Mouse (Mus musculus) retina, adult 2 months (tissue): ENCODE measurements around the gene Nid2.

Experiments
- DNase-seq: peaks from one replicate; pipeline ENCODE4 v3.0.0-alpha.2; 2012; ENCODE audit warnings: low read depth, low spot score

Nid2 gene

DNA sequence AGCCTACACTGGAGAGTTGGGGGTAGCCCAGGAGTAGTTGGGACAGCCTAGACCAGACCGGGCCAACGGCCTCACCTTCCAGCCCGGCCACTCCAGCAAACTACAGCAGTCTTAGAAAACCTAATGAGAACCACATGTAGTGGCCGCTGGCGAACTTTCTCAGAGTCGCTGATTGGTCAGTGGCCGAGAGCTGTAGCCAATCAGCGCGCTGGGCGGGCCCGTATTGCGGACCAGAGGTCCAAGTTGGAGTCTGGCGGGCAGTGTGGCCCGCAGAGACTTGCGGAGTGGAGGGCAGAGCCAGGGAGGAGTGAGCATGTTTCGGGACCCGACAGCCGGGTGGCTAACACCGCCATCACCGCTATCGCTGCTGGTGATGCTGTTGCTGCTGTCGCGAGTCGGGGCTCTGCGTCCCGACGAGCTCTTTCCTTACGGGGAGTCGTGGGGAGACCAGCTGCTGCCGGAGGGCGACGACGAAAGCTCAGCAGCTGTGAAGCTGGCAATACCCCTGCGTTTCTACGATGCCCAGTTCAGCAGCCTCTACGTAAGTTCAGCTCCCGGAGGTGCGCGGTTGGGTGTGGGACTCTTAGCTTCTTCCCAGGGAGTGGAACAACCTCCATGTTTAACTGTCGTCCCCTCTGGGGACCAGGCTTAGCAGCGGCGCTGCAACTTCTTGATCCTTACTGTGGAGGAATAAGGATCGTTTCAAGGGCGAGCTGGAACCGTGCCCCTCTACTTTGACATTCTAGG is at the start of gene Nid2:
Gene Nid2 (plus strand): TSS at position 241 of the 747 bp plus-strand sequence.
- DNase-seq = no peak

DNA sequence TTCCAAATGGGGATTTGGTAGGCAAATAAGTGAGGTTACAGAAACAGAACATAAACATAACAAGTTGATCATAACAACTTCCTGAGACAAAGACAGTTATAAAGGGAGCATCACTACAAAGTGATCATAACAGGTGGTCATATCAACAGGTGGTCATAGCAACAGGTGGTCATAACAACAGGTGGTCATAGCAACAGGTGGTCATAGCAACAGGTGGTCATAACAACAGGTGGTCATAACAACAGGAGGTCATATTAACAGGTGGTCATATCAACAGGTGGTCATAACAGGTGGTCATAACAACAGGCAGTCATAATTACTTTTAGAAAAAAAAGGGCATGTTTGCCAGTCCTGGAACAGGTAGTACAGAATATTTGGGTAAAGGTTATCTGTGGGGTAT is 49.5 kb upstream of the Nid2 start:
- DNase-seq = no peak

DNA sequence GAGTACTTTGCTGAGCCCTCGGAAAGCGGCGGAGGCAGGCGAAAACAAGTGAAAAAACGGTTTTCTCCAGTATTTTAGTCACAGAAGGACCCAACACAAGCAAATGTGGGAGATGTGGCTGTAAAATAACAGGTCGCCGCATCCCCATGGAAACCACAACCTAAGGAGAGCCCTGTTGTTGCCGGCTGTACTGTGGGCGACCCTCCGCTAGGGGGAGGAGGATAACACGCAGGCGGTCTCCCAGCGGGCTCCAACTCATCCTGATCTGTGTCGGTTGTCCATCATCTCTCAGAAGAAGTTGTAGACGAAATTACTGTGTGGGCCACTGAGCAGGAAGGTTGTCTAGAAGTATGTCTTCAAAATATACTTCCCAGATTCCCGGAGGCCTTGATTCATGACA is 45.4 kb upstream of the Nid2 start:
- peak; percentile 13 for DNase-seq

DNA sequence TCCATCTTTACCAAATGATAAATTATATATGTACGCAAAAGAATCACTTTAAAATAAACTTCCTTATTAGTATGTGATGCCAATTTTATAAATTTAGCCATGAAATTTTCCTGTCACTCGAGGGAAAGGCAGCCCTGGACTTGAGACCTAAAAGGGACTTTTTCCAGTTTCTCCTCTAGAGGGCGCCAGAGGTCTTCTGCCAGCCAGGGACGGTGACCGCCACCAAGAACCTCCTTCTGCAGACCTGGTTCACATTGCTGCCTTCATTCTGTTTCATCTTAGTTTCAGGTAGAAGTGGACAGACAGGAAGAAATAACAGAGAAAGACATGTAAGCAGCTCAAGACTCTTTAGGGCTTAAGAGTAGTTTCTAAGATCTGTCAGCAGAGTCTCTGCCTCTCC is 44.6 kb upstream of the Nid2 start:
- DNase-seq = peak; percentile 16

DNA sequence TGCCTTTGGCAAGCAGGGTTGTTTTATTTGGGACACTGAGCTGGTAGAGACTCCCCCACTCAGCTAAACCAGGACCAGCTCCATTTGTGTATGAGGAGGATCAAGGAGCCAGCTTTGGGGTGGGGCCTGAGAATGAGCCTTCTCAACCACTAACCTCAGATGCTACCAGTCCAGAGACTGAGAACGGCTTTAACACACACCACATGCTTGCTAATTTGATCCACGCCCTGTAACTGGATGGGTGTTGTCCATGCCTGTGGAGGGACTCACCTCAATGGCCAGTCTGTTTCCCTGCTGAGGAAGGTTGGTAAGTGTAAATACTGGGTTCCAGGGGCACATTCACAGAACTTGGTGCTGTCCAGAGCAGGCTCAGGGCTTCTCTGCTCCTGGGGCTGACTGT is 44.1 kb upstream of the Nid2 start:
- DNase-seq = no peak

- no peak for DNase-seq
Observed at GRCm38 (mm10) chr14:19707721-19708507, 43.2 kb upstream of the Nid2 start.

- no peak for DNase-seq
Observed at GRCm38 (mm10) chr14:19709161-19709560, 41.9 kb upstream of the Nid2 start.

GRCm38 (mm10) chr14:19711771-19712170 is 39.3 kb upstream of the Nid2 start:
- DNase-seq = no peak

DNA sequence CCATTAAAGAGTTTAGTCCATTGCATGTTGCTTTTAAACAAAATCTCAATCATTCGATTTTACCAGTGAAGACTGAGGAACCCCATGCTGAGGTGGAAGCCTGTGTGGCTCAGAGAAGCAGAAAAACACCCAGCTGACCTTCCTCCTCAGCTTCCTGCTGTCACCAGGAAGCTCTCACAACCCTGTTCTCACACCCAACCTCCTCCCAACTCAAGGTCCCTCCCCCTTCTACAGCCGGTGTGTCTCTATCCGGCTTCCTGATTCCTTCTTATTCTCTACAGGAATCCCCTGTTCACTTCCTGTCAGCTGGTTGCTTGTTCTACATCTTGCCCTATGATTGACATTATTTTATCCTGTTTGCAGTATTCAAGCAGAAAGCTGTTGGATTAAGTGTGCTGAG is 38.0 kb upstream of the Nid2 start:
- DNase-seq = no peak

- DNase-seq = no peak
Observed at GRCm38 (mm10) chr14:19719077-19719476, 32.0 kb upstream of the Nid2 start.

DNA sequence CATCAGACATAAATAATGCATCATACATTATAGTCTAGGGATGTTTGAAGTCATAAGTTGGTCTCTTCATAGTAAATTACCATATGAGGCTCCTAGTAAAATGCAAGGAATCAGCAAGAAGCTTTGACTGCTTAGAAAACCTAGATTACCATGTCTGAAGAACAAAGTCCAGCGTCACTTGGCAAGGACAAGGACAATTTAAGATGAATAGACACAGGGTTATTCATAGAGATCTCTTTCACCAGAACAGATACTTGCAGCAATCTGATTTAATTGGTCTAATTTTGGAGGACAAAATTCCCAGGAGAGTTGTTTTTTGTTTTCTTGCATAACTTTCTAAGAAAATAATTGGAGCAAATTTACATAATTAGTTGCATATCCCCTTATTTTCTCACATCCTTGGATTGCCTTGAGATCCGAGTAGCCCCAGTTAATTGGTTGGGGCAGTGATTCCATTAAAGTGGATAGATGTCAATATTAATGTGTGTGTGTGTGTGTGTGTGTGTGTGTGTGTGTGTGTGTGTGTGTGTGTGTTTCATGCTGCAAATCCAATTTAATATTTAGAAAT is 30.9 kb upstream of the Nid2 start:
- no peak for DNase-seq

- no peak for DNase-seq
Observed at GRCm38 (mm10) chr14:19728278-19728677, 22.8 kb upstream of the Nid2 start.

DNA sequence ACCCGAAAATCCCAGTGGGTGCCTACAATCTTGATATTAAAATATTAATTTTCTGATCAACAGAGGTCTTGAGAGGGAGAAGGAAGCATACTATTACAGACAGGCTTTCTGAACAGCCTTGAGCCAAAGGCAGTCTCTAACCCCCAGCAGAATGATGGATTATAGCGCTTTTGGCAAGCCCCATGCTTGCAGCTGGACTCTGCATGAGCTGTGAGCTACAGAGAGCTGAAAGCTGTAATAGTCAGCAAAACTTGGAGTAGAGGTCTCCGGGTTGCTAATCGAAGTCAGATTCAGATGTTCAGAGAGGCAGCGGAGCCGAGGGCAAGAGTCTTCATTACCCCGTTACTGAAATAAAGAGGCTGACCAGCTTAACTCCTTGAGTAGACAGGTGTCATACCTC is 22.3 kb upstream of the Nid2 start:
- no peak for DNase-seq

- DNase-seq = no peak
Observed at GRCm38 (mm10) chr14:19732097-19732496, 19.0 kb upstream of the Nid2 start.

DNA sequence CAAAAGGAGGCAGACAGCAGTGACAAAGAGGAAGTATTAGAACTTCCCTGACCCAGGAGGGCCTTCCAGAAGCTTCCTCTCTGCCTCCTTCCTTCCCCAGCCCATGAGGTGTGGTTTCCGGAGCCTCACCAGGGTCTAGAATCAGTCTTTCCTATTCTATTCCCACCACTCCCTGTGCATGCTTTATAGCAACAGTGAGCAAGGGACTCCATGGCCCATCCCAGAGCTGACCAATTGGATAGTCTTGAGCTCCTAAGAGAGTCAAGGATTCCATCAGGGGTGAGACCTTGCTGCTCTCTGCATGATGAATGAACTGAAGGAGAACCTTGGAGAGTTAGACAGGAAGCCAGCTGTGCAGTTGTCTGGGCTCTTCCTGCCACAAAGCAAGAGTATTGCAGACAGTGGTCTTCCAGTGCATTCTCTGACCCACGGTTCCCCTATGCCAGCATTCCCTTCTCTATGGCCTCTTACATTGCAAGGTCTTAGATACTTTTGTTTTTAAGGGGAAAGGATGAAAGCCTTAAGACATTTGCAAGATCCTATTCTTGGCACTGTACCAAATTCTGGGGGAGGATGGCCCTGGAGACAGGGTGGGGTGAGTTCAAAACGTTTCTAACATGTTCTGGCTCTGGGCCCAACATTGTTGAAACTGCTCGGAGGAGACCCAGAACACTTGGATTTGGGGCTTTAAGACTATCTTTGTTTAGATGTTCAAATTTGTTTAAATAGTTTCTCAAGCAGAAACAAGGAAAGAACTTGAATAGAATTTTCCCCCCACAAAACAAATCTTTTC is 17.4 kb upstream of the Nid2 start:
- DNase-seq = no peak

DNA sequence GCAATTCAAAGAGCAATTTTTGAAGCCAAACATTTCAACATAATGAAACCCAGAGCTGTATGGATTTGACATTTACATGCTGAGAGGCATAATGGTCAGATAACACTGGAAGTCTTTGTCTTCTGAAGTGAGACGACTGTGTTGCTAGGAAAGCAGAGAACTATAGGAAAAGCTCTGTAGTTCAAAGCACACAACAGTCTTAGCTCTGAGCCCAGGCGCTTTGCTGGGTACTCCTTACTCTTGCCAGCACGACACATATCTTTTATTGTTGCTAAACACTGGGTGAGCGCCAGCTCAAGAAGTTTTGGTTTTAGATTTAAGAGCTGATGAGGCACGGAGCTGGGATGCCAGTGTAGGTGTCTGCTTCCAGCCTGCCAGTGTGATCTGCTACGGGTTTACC is 15.8 kb upstream of the Nid2 start:
- DNase-seq = no peak

- DNase-seq = no peak
Observed at GRCm38 (mm10) chr14:19737568-19737967, 13.5 kb upstream of the Nid2 start.

DNA sequence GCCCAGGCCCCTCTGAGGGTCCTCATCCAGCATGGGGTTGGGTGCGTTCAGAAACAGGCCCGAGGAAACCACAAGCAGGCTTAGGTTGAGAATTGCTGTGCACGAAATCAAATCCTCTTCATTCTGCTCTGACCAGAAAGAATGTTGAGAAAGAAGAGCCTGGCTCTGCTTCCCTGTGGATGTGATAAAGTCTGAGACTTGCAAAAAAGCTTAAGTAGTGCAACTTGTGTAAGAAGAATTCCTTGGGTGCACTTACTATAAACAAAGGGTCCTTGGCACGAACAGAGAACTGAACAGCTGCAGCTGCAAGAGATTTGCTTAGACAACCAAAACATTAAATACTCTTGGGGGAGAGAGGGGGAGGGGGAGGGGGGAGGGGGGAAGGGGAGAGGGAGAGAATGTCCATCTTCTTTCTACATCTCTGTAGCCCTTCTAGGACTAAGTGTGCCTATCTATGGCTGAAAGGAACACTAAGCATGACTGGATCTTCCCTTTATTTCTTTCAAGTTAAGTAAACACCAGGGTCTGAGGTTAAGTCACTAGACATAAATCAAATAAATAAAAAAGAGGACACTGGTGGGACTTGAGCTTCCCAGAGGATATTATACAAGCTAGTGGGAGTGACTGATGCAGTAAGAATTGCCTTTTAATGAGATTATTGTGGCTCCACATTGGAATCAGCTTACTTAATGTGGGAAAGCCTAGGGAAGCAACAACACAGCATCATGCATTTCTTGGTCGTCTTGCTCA is 12.8 kb upstream of the Nid2 start:
- DNase-seq = no peak

GRCm38 (mm10) chr14:19739416-19740146 is 11.5 kb upstream of the Nid2 start:
- no peak for DNase-seq

- no peak for DNase-seq
Observed at GRCm38 (mm10) chr14:19740147-19740738, 10.8 kb upstream of the Nid2 start.
